Mouse (Mus musculus): ENCODE measurements around the gene Bcas2. TPM values are rescaled to one million over a fixed set of nuclear protein-coding genes. Genes with fewer than 3 reads are reported as not detected.

Gene Bcas2
- polyA plus RNA-seq, 1 experiment from 2014 or later = 243 TPM

DNA sequence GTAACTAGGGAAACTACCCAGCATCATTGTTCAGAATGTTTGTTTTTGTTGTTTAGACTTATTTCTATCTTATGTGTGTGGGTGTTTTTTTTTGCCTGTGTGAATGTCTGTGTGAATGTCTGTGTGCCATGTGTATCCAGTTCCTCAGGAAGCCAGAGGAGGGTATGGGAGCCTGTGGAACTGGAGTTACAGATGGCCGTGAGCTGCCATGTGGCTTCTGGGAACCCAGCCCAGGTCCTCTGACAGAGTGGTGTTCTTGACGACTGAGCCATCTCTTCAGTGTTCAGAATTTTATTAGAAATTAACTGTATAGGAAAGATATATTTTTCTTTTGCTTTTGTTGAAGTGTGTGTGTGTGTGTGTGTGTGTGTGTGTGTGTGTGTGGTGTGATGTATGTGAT, 50.0 kb downstream of the Bcas2 start:
- H3K27me3 ChIP-seq (ENCODE audit: control insufficient read depth, insufficient read depth, low read depth, low read length) = no peaks in the 10 kb centered on the region
- H3K4me3 ChIP-seq (ENCODE audit: low read depth, low read length) = no peak overlapping the region
- no peaks in the 10 kb centered on the region; the same call in 1 of the 2 replicates for H3K9me3 ChIP-seq (replicated peaks; ENCODE audit: control insufficient read depth, low read length, poor library complexity, severe bottlenecking)
- no peak overlapping the region for H3K4me2 ChIP-seq (ENCODE audit: low read length)
- no peaks in the 10 kb centered on the region for H3K36me3 ChIP-seq (ENCODE audit: control insufficient read depth, insufficient read depth, low read length)
- ATAC-seq = no peak
- no peaks in the 10 kb centered on the region for H3K4me1 ChIP-seq (ENCODE audit: control insufficient read depth, insufficient read depth, low read length)
- 89% methylated on average over 2 of the region's 2 CpGs for WGBS
- H3K27ac ChIP-seq (ENCODE audit: low read length) = no peak overlapping the region
- no peak overlapping the region for H3K9ac ChIP-seq (ENCODE audit: low read depth, low read length)

DNA sequence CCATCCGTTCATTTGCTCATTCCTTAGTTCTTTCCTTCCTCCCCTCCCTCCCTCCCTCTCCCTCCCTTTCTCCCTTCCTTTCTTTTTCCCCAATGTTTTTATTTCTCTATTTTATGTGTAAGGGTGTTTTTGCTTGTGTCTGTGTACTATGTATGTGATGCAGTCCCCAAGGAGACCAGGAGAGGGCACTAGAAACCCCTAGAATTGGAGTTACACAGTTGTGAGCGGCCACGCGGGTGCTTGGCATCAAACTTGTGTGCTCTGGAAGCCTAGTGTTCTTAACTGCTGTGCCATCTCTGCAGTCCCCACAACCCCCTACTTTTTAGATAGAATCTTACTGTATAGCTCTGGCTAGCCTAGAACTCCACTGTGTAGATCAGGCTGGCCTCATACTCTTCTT, 52.3 kb downstream of the Bcas2 start:
- H3K4me1 ChIP-seq (ENCODE audit: control insufficient read depth, insufficient read depth, low read length) = no peaks in the 10 kb centered on the region
- H3K27ac ChIP-seq (ENCODE audit: low read length) = no peak overlapping the region
- no peaks in the 10 kb centered on the region for H3K36me3 ChIP-seq (ENCODE audit: control insufficient read depth, insufficient read depth, low read length)
- H3K4me2 ChIP-seq (ENCODE audit: low read length) = no peak overlapping the region
- 64% methylated on average over 4 of the region's 4 CpGs for WGBS
- peaks cover 7% of the 10 kb centered on the region; the same call in 1 of the 2 replicates for H3K9me3 ChIP-seq (replicated peaks; ENCODE audit: control insufficient read depth, low read length, poor library complexity, severe bottlenecking)
- no peak overlapping the region for H3K4me3 ChIP-seq (ENCODE audit: low read depth, low read length)
- no peaks in the 10 kb centered on the region for H3K27me3 ChIP-seq (ENCODE audit: control insufficient read depth, insufficient read depth, low read depth, low read length)
- no peak for ATAC-seq
- H3K9ac ChIP-seq (ENCODE audit: low read depth, low read length) = no peak overlapping the region

DNA sequence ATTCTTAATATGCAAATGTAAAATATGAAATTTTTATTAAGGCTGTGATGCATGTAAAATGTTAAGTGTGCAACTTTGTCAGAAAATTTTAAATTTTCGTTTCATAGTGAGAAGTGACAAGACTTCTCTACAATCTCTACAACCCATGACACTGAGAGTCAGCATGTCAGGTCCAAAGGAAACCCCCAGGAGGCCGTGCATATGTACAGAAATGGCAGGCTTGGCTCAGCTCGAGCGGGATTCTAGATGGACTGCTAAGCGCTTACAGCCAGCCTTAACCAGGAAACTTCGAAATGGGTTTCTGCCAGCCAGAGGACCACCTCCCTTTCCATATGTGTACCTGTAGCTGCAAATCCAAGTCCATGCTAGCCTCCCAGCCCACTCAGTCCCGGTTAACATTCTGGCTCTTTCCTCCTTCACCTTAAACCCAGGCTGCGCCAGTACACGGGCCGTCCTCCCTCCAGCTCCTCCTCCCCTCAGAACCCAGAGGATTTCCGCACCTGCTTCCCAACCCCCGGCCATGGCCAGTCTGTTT, 52.8 kb downstream of the Bcas2 start:
- Histone ChIP-seq H3K9me3 (replicated peaks; ENCODE audit: control insufficient read depth, low read length, poor library complexity, severe bottlenecking) (peaks cover 7% of the 10 kb centered on the region; the same call in 1 of the 2 replicates), H3K4me1 (ENCODE audit: control insufficient read depth, insufficient read depth, low read length) (no peaks in the 10 kb centered on the region), H3K36me3 (ENCODE audit: control insufficient read depth, insufficient read depth, low read length) (no peaks in the 10 kb centered on the region), H3K4me3 (ENCODE audit: low read depth, low read length) (no peak overlapping the region), H3K4me2 (ENCODE audit: low read length) (no peak overlapping the region), H3K9ac (ENCODE audit: low read depth, low read length) (no peak overlapping the region), H3K27ac (ENCODE audit: low read length) (no peak overlapping the region), H3K27me3 (ENCODE audit: control insufficient read depth, insufficient read depth, low read depth, low read length) (no peaks in the 10 kb centered on the region)
- ATAC-seq = no peak
- WGBS = 81% methylated on average over 12 of the region's 12 CpGs

GRCm38 (mm10) chr3:103227729-103228128, 56.3 kb downstream of the Bcas2 start:
- Histone ChIP-seq H3K4me3 (ENCODE audit: low read depth, low read length) (no peak overlapping the region), H3K36me3 (ENCODE audit: control insufficient read depth, insufficient read depth, low read length) (no peaks in the 10 kb centered on the region), H3K4me1 (ENCODE audit: control insufficient read depth, insufficient read depth, low read length) (no peaks in the 10 kb centered on the region), H3K9ac (ENCODE audit: low read depth, low read length) (no peak overlapping the region), H3K9me3 (replicated peaks; ENCODE audit: control insufficient read depth, low read length, poor library complexity, severe bottlenecking) (peaks cover 7% of the 10 kb centered on the region; the same call in 1 of the 2 replicates), H3K27me3 (ENCODE audit: control insufficient read depth, insufficient read depth, low read depth, low read length) (no peaks in the 10 kb centered on the region), H3K27ac (ENCODE audit: low read length) (no peak overlapping the region), H3K4me2 (ENCODE audit: low read length) (no peak overlapping the region)
- WGBS = 92% methylated on average over 1 of the region's 1 CpGs
- ATAC-seq = no peak

Other genes starting within 250 kb of the Bcas2 start
- gene Sycp1, start 235.6 kb upstream of the Bcas2 start, polyA plus RNA-seq (2015; fragmentation: Nextera tagmentation; extraction: Ambion mirVana) = not detected in 2 replicates
- 0.19 and 0.30 TPM in 2 replicates for gene Nr1h5, start 207.5 kb upstream of the Bcas2 start, polyA plus RNA-seq (2015; fragmentation: Nextera tagmentation; extraction: Ambion mirVana)
- gene Sike1, start 175.9 kb upstream of the Bcas2 start, polyA plus RNA-seq (2015; fragmentation: Nextera tagmentation; extraction: Ambion mirVana) = 55.9 and 63.1 TPM in 2 replicates
- gene Csde1, start 151.2 kb upstream of the Bcas2 start, polyA plus RNA-seq (2015; fragmentation: Nextera tagmentation; extraction: Ambion mirVana) = 358 and 410 TPM in 2 replicates
- gene Nras, start 113.4 kb upstream of the Bcas2 start, polyA plus RNA-seq (2015; fragmentation: Nextera tagmentation; extraction: Ambion mirVana) = 85.1 and 90.6 TPM in 2 replicates
- gene Ampd1, start 97.6 kb upstream of the Bcas2 start, polyA plus RNA-seq (2015; fragmentation: Nextera tagmentation; extraction: Ambion mirVana) = 0.20 TPM in 1 of 2 replicates, not detected in the other
- 1.2 and 1.5 TPM in 2 replicates for gene Dennd2c, start 69.1 kb upstream of the Bcas2 start, polyA plus RNA-seq (2015; fragmentation: Nextera tagmentation; extraction: Ambion mirVana)
- 32.0 and 32.4 TPM in 2 replicates for gene Trim33, start 107.6 kb downstream of the Bcas2 start, polyA plus RNA-seq (2015; fragmentation: Nextera tagmentation; extraction: Ambion mirVana)

Data from midbrain, embryonic 16.5 days (tissue).